Mouse (Mus musculus): ENCODE measurements at regions not wholly inside any gene's neighbourhood (a gene's known extent, or its start where the extent isn't known, plus 50 kb on each side); places are given as distances from the start of the nearest gene placed in this dataset.

- DNase-seq (ENCODE audit: inconsistent age in 2 of 2, low spot score in 1 of 2) = no peak
These were observed 236.4 kb upstream of the Kazn start for GRCm38 (mm10) chr4:142475632-142476031.

- DNase-seq (ENCODE audit: inconsistent age in 2 of 2, low spot score in 1 of 2) = no peak
These were observed 235.4 kb upstream of the Kazn start for GRCm38 (mm10) chr4:142474626-142475025.

DNA sequence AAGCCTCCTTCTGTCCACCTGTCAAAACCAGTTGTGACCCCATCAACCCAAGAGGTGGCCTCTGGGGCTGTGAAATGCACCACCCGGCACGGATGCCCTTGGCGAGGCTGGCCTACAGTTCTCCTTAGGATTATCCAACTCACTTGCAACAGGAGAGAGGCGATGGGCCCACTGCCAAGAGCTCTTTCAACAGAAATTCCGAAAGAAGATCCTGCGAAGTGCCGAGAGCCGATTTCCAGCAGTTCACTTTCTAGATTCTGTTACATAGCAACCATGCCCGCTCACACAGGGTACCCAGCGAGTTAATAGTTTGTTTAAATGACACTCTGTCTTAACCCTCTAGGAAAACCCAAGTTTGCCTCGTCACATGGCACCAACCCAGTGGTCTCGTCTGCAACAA lies 234.8 kb upstream of the Kazn start:
- peak; percentile 51 to 86 for DNase-seq (ENCODE audit: inconsistent age in 2 of 2, low spot score in 1 of 2)

DNA sequence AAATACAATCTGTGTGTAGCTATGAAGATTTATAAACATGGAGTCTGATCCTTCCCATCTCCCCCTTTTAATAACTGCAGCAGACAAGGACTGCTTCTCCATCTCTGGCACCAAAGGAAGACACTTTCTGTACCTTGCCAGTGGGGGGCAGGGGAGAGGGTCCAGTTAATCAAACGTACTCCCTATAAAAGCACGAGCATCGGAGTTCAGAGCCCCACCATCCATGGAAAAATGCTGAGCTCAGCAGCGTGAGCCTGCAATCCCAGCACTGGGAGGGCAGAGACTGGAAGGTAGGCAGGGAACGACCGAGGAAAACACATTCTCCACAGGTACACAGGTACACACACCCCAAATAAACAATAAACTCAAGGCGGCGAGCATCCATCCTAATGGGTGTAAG lies 234.1 kb upstream of the Kazn start:
- DNase-seq (ENCODE audit: inconsistent age in 2 of 2, low spot score in 1 of 2) = no peak

GRCm38 (mm10) chr4:142472332-142472731 lies 233.1 kb upstream of the Kazn start:
- no peak for DNase-seq (ENCODE audit: inconsistent age in 2 of 2, low spot score in 1 of 2)

GRCm38 (mm10) chr4:142470784-142471183 lies 231.6 kb upstream of the Kazn start:
- DNase-seq (ENCODE audit: inconsistent age in 2 of 2, low spot score in 1 of 2) = no peak

DNA sequence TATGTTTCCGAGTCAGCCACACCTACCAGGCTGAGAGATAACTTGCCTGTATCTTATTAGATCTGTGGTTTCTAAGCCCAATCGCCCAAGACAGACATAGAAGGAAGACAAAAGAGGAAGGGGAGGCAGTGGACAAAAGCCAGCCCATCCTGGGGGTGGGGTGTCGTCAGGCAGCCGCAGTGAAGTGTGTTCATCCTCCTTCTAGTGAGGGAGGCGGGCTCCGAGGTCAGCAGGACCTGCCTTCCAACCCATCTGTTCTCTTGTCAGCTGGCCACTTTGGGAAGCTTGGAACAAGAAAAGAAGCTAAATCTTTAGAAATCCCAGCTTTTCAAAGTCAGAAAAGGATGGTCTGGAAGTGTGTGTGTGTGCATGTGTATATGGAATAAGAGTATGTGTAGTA lies 228.7 kb upstream of the Kazn start:
- DNase-seq (ENCODE audit: inconsistent age in 2 of 2, low spot score in 1 of 2) = no peak

GRCm38 (mm10) chr4:142465226-142465625 lies 226.0 kb upstream of the Kazn start:
- DNase-seq (ENCODE audit: inconsistent age in 2 of 2, low spot score in 1 of 2) = no peak

- no peak for DNase-seq (ENCODE audit: inconsistent age in 2 of 2, low spot score in 1 of 2)
These were observed 224.9 kb upstream of the Kazn start for GRCm38 (mm10) chr4:142464066-142464465.

DNA sequence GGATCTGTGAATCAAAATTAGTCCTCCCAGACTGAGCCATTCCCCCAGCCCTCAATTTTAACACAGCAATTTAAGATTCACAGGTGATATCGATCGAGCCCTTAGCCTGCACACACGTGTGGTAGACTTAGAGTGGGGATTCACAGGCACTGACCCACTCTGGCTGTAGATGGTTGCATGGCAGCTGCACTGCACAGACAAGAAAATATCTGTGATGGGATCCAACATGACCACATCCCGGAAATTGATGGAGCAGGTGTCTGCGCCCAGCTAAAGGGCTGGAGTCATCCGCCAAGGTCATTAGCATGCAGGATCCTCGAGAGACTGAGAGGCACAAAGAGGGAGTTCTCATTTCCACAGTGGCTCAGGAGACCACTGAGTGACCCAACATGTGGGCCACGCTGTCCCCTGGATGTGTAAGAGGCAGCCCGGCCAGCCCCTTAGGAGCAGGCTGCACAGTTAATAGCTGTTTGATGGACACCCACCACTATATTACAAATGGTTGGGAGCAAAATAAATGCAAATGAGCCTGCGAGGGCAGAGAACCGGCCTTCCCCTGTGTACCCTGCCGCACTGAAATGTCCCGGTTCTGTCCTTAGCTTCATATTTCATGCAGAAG lies 221.4 kb upstream of the Kazn start:
- DNase-seq (ENCODE audit: inconsistent age in 2 of 2, low spot score in 1 of 2) = no peak

- DNase-seq (ENCODE audit: inconsistent age in 2 of 2, low spot score in 1 of 2) = no peak
These were observed 213.4 kb upstream of the Kazn start for GRCm38 (mm10) chr4:142452614-142453013.

DNA sequence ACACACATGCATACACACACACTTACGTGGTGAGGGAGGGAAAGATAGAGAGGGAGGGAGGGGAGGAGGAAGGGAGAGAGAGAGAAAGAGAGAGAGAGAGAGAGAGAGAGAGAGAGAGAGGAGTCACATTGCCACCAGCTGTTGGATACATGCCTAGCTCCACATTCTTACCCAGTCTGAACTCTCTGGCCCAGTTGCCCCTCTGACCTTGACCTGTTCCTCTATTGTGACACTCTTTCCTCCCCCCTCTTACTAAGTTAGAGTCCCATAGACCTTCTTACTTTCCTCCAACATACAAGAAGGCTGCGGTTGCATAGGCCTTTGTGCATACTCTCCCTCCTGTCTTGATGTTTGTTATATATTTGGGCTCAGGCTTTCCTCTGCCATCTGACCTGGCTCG lies 211.7 kb upstream of the Kazn start:
- peak; percentile 18 to 61 for DNase-seq (ENCODE audit: inconsistent age in 2 of 2, low spot score in 1 of 2)

DNA sequence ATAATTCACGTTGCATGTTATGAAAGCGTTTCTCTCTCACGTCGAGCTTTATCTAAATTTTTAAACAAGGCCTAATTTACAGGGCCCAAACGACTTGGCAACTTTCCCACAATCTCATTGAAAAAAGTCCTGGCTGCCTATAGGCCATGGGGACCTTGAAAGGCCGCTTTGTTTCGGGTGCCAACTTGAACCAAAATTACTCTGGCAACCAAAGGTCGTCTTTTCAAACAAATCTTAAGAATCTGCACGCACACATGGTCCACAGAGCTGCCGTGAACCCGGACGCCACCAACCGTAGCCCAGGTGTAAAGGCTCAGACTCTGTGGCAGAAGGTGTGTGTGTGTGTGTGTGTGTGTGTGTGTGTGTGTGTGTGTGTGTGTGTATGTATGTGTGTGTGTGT lies 210.5 kb upstream of the Kazn start:
- DNase-seq (ENCODE audit: inconsistent age in 2 of 2, low spot score in 1 of 2) = peak; percentile 48 to 83

DNA sequence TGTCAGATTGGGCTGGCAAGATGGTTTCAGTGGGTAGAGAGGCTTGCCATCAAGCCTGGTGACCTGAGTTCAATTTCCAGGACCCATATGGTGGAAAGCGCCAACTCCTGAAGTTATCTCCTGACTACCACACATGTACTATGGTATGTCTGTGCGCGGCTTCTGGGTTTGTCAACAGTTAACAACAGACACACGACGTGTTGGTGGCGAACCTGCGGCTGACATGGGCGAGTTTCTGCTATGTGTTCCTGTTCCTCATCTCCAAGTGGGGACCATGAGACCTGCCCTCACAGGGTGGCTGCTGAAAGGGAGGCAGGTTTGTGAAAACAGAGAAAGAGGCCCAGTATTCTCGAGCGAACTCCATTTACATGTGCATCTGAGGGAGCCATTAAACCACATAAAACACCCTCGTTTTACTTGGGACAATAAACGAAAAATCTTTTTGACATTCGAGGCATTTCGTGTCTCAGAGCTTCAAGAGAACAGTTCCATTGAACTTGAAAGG lies 210.0 kb upstream of the Kazn start:
- no peak for DNase-seq (ENCODE audit: inconsistent age in 2 of 2, low spot score in 1 of 2)

DNA sequence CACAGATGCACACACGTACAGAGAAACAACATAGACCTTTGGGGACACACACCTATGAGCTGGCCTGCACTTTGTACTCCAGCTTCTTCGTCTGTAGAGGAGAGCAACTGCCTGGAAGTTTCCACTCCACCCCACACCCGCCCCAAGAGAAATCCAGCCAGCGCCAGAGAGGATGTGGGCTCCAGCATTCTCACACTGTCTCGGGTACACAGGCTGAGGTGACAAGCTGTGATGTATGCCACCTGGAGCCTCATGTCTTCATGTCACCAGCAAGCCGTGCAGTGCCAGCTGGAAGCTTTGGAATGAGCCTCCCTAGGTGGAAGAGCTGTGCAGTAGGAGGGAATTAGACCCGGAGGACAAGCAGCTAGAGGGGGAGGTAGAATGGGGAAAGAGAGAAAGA lies 208.3 kb upstream of the Kazn start:
- DNase-seq (ENCODE audit: inconsistent age in 2 of 2, low spot score in 1 of 2) = peak; percentile 11 to 56

GRCm38 (mm10) chr4:142441045-142441444 lies 201.8 kb upstream of the Kazn start:
- peak; percentile 52 to 91 for DNase-seq (ENCODE audit: inconsistent age in 2 of 2, low spot score in 1 of 2)

GRCm38 (mm10) chr4:142439450-142440183 lies 200.4 kb upstream of the Kazn start:
- no peak for DNase-seq (ENCODE audit: inconsistent age in 2 of 2, low spot score in 1 of 2)

DNA sequence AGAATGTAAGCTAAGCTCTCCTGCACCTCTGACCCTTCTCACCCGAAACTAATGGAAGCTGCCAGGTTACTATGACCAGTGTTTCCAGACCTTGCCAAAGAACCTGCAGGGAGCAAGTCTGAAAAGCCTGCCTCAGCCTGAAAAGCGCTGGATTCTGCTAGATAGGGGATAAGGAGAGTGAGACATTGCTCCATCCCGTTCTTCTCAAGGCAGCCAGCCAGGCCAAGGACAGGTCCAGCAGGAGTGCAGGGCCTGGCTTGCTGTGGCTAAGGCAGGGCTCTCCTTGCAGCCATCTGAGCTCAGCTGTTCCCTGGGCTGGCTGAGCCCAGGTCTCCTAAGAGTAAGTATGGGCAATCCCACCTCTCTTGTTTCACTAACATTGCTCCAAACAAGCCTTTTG lies 185.4 kb upstream of the Kazn start:
- DNase-seq (ENCODE audit: inconsistent age in 2 of 2, low spot score in 1 of 2) = peak; percentile 52 to 80

DNA sequence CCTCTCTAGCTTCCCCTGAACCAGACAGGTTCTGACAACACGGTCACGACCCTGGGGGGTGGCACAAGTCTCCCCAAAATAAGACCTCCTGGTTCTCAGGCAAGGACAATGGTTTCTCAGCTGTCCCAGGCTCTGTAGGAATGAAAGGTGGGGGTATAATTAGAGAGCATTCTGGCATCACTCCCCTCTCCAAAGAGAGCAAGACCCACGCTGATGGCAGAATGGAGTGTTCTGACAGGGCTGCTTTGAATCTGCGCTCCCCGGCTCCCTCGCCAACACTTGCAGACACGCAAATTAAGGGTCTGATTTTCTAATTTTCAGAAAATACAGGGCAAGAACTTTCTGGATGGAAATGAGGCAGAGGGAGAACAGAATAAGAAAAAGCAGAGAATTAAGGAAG lies 181.2 kb upstream of the Kazn start:
- no peak for DNase-seq (ENCODE audit: inconsistent age in 2 of 2, low spot score in 1 of 2)

- DNase-seq (ENCODE audit: inconsistent age in 2 of 2, low spot score in 1 of 2) = peak in 1 of 2 experiments; percentile 40
These were observed 175.7 kb upstream of the Kazn start for GRCm38 (mm10) chr4:142414874-142415273.

GRCm38 (mm10) chr4:142411792-142412191 lies 172.6 kb upstream of the Kazn start:
- DNase-seq (ENCODE audit: inconsistent age in 2 of 2, low spot score in 1 of 2) = no peak

Measured in adrenal gland, adult (tissue).